Mouse (Mus musculus) megakaryocyte, embryonic 14.5 days (primary cell): ENCODE data around the gene Haus3. TPM values are rescaled to one million over a fixed set of nuclear protein-coding genes. Genes with fewer than 3 reads are reported as not detected.
A peak's percentile ranks its signal among the peaks of the same experiment; 100 is the strongest.

Experiments used
- H3K27me3 ChIP-seq: replicated peaks from 2 replicates; pipeline ENCODE3; 2012; ENCODE audit warnings: inconsistent platforms
- H3K36me3 ChIP-seq: replicated peaks from 2 replicates; pipeline ENCODE3; 2012; ENCODE audit warnings: low read length, inconsistent platforms, mixed read lengths
- H3K4me1 ChIP-seq: 2 replicates; pipeline ENCODE4 v1.6.1; 2012; ENCODE audit warnings: inconsistent platforms
- H3K4me3 ChIP-seq: replicated peaks from 2 replicates; pipeline ENCODE3; 2012; ENCODE audit warnings: moderate library complexity, mild to moderate bottlenecking, inconsistent platforms
- H3K9me3 ChIP-seq: 2 replicates; pipeline ENCODE4 v1.6.1; 2012; ENCODE audit warnings: inconsistent platforms
- FLI1 ChIP-seq: IDR thresholded peaks from 2 replicates; pipeline ENCODE4 v1.6.1; 2012; ENCODE audit warnings: low read length, inconsistent platforms, mixed read lengths
- GATA1 ChIP-seq: IDR thresholded peaks from 3 replicates; pipeline ENCODE4 v1.6.1; 2012; ENCODE audit warnings: mixed read lengths, low read length, inconsistent platforms, borderline replicate concordance
- polyA plus RNA-seq: library from polyadenylated mRNA; stranded (reverse); fragments of >175 nt; gene quantifications from 2 replicates; pipeline ENCODE4 v1.2.3, GENCODE M21; 2012; ENCODE audit warnings: low replicate concordance; ENCODE audit not compliant: insufficient read depth

The Haus3 gene
- polyA plus RNA-seq: 1.6 TPM in 1 of 2 replicates, not detected in the other

GRCm38 (mm10) chr5:34168950-34169891 lies at the start of gene Haus3, which contains the start of gene Poln:
TSS of gene Haus3 (minus strand) at chr5:34169527.
TSS of gene Poln (minus strand) at chr5:34169448.
- peaks cover 37% of the 10 kb centered on the region for H3K36me3 ChIP-seq
- H3K4me3 ChIP-seq: peak within 1 kb of the TSS; percentile 95
- no peaks in the 10 kb centered on the region for H3K9me3 ChIP-seq
- H3K4me1 ChIP-seq: peaks cover 45% of the 10 kb centered on the region
- no peaks in the 10 kb centered on the region for H3K27me3 ChIP-seq
- TF ChIP-seq GATA1 (no peak), FLI1 (no peak)

- peaks cover 28% of the 10 kb centered on the region for H3K27me3 ChIP-seq
- H3K4me3 ChIP-seq: no peak overlapping the region
- TF ChIP-seq GATA1: no peak
- no peak for TF ChIP-seq FLI1
- H3K36me3 ChIP-seq: no peaks in the 10 kb centered on the region
- no peaks in the 10 kb centered on the region for H3K9me3 ChIP-seq
- peaks cover 45% of the 10 kb centered on the region for H3K4me1 ChIP-seq
These were observed 49.3 kb upstream of the Haus3 start for GRCm38 (mm10) chr5:34218672-34219071.

GRCm38 (mm10) chr5:34217756-34218155 lies 48.4 kb upstream of the Haus3 start:
- no peak overlapping the region for H3K4me3 ChIP-seq
- peaks cover 42% of the 10 kb centered on the region for H3K4me1 ChIP-seq
- H3K36me3 ChIP-seq: no peaks in the 10 kb centered on the region
- no peaks in the 10 kb centered on the region for H3K9me3 ChIP-seq
- H3K27me3 ChIP-seq: peaks cover 32% of the 10 kb centered on the region
- TF ChIP-seq GATA1: no peak
- TF ChIP-seq FLI1: no peak

GRCm38 (mm10) chr5:34216025-34216424 lies 46.7 kb upstream of the Haus3 start:
- TF ChIP-seq FLI1 (no peak), GATA1 (no peak)
- H3K4me3 ChIP-seq: no peak overlapping the region
- H3K4me1 ChIP-seq: peaks cover 49% of the 10 kb centered on the region
- peaks cover 34% of the 10 kb centered on the region for H3K27me3 ChIP-seq
- H3K36me3 ChIP-seq: no peaks in the 10 kb centered on the region
- no peaks in the 10 kb centered on the region for H3K9me3 ChIP-seq

GRCm38 (mm10) chr5:34213659-34214058 lies 44.3 kb upstream of the Haus3 start:
- no peaks in the 10 kb centered on the region for H3K9me3 ChIP-seq
- no peak overlapping the region for H3K4me3 ChIP-seq
- H3K36me3 ChIP-seq: no peaks in the 10 kb centered on the region
- no peak for TF ChIP-seq GATA1
- no peak for TF ChIP-seq FLI1
- H3K27me3 ChIP-seq: peaks cover 32% of the 10 kb centered on the region
- peaks cover 48% of the 10 kb centered on the region for H3K4me1 ChIP-seq

GRCm38 (mm10) chr5:34210279-34210678 lies 41.0 kb upstream of the Haus3 start:
- Histone ChIP-seq H3K4me3 (no peak overlapping the region), H3K4me1 (peaks cover 52% of the 10 kb centered on the region), H3K27me3 (peaks cover 12% of the 10 kb centered on the region), H3K36me3 (no peaks in the 10 kb centered on the region), H3K9me3 (no peaks in the 10 kb centered on the region)
- no peak for TF ChIP-seq GATA1
- TF ChIP-seq FLI1: no peak

- no peaks in the 10 kb centered on the region for H3K36me3 ChIP-seq
- peaks cover 54% of the 10 kb centered on the region for H3K4me1 ChIP-seq
- no peak overlapping the region for H3K4me3 ChIP-seq
- H3K9me3 ChIP-seq: no peaks in the 10 kb centered on the region
- peaks cover 4% of the 10 kb centered on the region for H3K27me3 ChIP-seq
- no peak for TF ChIP-seq GATA1
- no peak for TF ChIP-seq FLI1
These were observed 38.2 kb upstream of the Haus3 start for GRCm38 (mm10) chr5:34207503-34207902.

GRCm38 (mm10) chr5:34205788-34206187 lies 36.5 kb upstream of the Haus3 start:
- Histone ChIP-seq H3K4me1 (peaks cover 64% of the 10 kb centered on the region), H3K36me3 (no peaks in the 10 kb centered on the region), H3K9me3 (no peaks in the 10 kb centered on the region), H3K4me3 (peak overlapping the region; percentile 21), H3K27me3 (peaks cover 2% of the 10 kb centered on the region)
- TF ChIP-seq GATA1 (no peak), FLI1 (no peak)

GRCm38 (mm10) chr5:34204911-34205310 lies 35.6 kb upstream of the Haus3 start:
- TF ChIP-seq GATA1 (no peak), FLI1 (no peak)
- Histone ChIP-seq H3K4me1 (peaks cover 69% of the 10 kb centered on the region), H3K4me3 (no peak overlapping the region)

GRCm38 (mm10) chr5:34202006-34202405 lies 32.7 kb upstream of the Haus3 start:
- Histone ChIP-seq H3K4me1 (peaks cover 65% of the 10 kb centered on the region), H3K27me3 (peaks cover 4% of the 10 kb centered on the region), H3K36me3 (no peaks in the 10 kb centered on the region), H3K9me3 (peaks cover 6% of the 10 kb centered on the region), H3K4me3 (no peak overlapping the region)
- TF ChIP-seq FLI1 (no peak), GATA1 (no peak)

More at GRCm38 (mm10) chr5:34204911-34205310, 35.6 kb upstream of the Haus3 start:
- Histone ChIP-seq H3K27me3 (peaks cover 2% of the 10 kb centered on the region), H3K36me3 (no peaks in the 10 kb centered on the region), H3K9me3 (no peaks in the 10 kb centered on the region)
